Mouse (Mus musculus) ES-E14 (cell line): ENCODE data around the gene Il12b.

Experiments used
- CHD2 ChIP-seq: IDR thresholded peaks from 2 replicates; pipeline ENCODE4 v1.6.1; 2014; ENCODE audit warnings: mild to moderate bottlenecking, low read depth, low read length, inconsistent platforms
- HCFC1 ChIP-seq: IDR thresholded peaks from 2 replicates; pipeline ENCODE4 v1.6.1; 2012; ENCODE audit warnings: low read length, inconsistent platforms, borderline replicate concordance; ENCODE audit not compliant: insufficient read depth
- ZC3H11A ChIP-seq: IDR thresholded peaks from 2 replicates; pipeline ENCODE4 v1.6.1; 2012; ENCODE audit warnings: low read depth, mild to moderate bottlenecking, inconsistent platforms, low read length, borderline replicate concordance
- ZNF384 ChIP-seq: IDR thresholded peaks from 2 replicates; pipeline ENCODE4 v1.6.1; 2012; ENCODE audit warnings: low read depth, low read length, inconsistent platforms

GRCm38 (mm10) chr11:44382200-44382599 is 17.7 kb upstream of the Il12b start:
- TF ChIP-seq HCFC1: no peak
- TF ChIP-seq ZC3H11A: no peak
- TF ChIP-seq CHD2: no peak
- no peak for TF ChIP-seq ZNF384
